Mouse (Mus musculus): ENCODE results near the gene Elf1. TPM values are rescaled to one million over a fixed set of nuclear protein-coding genes. Genes with fewer than 3 reads are reported as not detected.

The Elf1 gene
- total and polyA plus RNA-seq, 2 experiments from 2014 or later: 3.4 to 6.4 TPM

GRCm38 (mm10) chr14:79587139-79587851 lies 106.3 kb downstream of the Elf1 start, which contains the start of gene Sugt1:
TSS of gene Sugt1 (plus strand) at chr14:79587691.
- no peaks in the 10 kb centered on the region for H3K36me3 ChIP-seq (ENCODE audit: insufficient read depth, low read length)
- DNase-seq (ENCODE audit: low spot score) (peak; percentile 98), ATAC-seq (peak; percentile 99)
- H3K4me2 ChIP-seq (ENCODE audit: low read depth, low read length): peak within 1 kb of the TSS; percentile 86
- H3K27ac ChIP-seq: peak within 1 kb of the TSS; percentile 99
- no peaks in the 10 kb centered on the region for H3K9me3 ChIP-seq (ENCODE audit: low read length)
- peak within 1 kb of the TSS; percentile 69 for H3K9ac ChIP-seq (replicated peaks; ENCODE audit: low read length)
- peaks cover 14% of the 10 kb centered on the region for H3K4me1 ChIP-seq (ENCODE audit: insufficient read depth, low read length)
- under 1% methylated on average over 60 of the region's 60 CpGs for WGBS
- peak within 1 kb of the TSS; percentile 73 for H3K4me3 ChIP-seq (ENCODE audit: low read length)
- no peaks in the 10 kb centered on the region for H3K27me3 ChIP-seq (ENCODE audit: insufficient read depth, low read length)
- TF ChIP-seq CTCF (IDR thresholded peaks at IDR 0.05; ENCODE audit: low read depth): no peak

DNA sequence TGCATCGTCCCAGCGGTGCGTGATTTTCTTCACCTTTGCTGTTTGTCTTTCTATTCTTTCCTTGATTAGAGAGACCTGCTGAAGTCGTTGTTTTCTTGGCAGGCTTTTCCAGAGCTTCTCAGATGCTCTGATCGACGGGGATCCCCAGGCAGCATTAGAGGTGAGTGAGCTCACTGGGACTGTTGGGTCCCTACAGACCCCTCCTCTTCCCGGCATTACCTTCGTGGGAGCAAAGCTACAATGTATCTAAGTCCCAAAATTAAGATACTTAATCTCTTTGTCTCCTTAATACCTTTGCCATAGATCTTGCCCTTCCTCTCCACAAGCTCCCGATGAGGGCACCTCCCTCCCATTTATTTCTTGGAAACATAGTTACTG lies 106.8 kb downstream of the Elf1 start:
- DNase-seq (ENCODE audit: low spot score): no peak
- H3K4me1 ChIP-seq (ENCODE audit: insufficient read depth, low read length): peaks cover 14% of the 10 kb centered on the region
- H3K27ac ChIP-seq: peak overlapping the region; percentile 99
- H3K36me3 ChIP-seq (ENCODE audit: insufficient read depth, low read length): no peaks in the 10 kb centered on the region
- H3K9ac ChIP-seq (replicated peaks; ENCODE audit: low read length): peak overlapping the region; percentile 69
- no peaks in the 10 kb centered on the region for H3K9me3 ChIP-seq (ENCODE audit: low read length)
- no peaks in the 10 kb centered on the region for H3K27me3 ChIP-seq (ENCODE audit: insufficient read depth, low read length)
- peak; percentile 28 for ATAC-seq
- no peak for TF ChIP-seq CTCF (IDR thresholded peaks at IDR 0.05; ENCODE audit: low read depth)
- WGBS: 1% methylated on average over 9 of the region's 9 CpGs
- H3K4me2 ChIP-seq (ENCODE audit: low read depth, low read length): peak overlapping the region; percentile 86
- H3K4me3 ChIP-seq (ENCODE audit: low read length): peak overlapping the region; percentile 73

DNA sequence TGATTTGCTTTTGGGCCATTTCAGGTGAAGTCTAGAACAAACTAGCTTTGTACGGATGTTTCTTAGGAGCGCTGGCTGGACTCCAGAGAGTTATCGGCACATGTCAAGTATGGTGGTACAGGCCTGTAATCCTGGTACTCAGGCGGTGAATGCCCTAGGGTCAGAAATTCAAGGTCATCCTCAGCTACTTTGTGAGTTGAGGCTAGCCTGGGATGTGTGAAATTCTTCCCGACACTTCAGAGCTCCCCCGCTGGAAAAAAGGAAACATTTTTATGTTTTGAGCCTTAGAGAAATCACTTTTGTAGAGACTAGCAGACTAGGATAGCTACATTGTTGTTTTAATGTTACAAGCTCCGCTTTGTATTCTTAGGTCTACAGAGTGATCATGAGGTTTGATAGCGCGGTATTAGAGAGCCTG lies 107.5 kb downstream of the Elf1 start:
- Histone ChIP-seq H3K36me3 (ENCODE audit: insufficient read depth, low read length) (no peaks in the 10 kb centered on the region), H3K4me1 (ENCODE audit: insufficient read depth, low read length) (peaks cover 14% of the 10 kb centered on the region), H3K9ac (replicated peaks; ENCODE audit: low read length) (peak overlapping the region; percentile 69; the same call in 1 of the 2 replicates), H3K27me3 (ENCODE audit: insufficient read depth, low read length) (no peaks in the 10 kb centered on the region), H3K27ac (no peak overlapping the region), H3K4me3 (ENCODE audit: low read length) (peak overlapping the region; percentile 73), H3K9me3 (ENCODE audit: low read length) (no peaks in the 10 kb centered on the region), H3K4me2 (ENCODE audit: low read depth, low read length) (peak overlapping the region; percentile 86)
- TF ChIP-seq CTCF (IDR thresholded peaks at IDR 0.05; ENCODE audit: low read depth): no peak
- 85% methylated on average over 9 of the region's 9 CpGs for WGBS
- ATAC-seq: no peak
- no peak for DNase-seq (ENCODE audit: low spot score)

DNA sequence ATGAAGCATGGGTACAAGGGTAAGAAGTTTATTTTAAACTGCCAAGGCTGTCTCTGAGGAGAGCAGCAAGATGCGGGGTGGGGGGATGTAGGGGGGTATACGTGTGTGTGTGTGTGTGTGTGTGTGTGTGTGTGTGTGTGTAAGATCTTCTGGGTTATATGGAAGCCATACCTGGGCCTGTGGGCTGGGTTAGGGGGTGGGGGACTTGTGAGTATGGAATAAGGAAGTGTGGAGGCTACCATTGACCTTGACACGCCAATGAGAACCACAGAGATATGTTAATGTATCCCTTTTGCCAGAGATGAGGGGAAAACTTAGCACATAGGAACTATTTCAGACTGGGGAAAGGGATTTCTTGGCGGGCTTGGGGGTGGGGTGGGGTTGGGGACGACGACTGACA lies 108.4 kb downstream of the Elf1 start:
- Histone ChIP-seq H3K4me3 (ENCODE audit: low read length) (no peak overlapping the region), H3K36me3 (ENCODE audit: insufficient read depth, low read length) (no peaks in the 10 kb centered on the region), H3K4me2 (ENCODE audit: low read depth, low read length) (peak overlapping the region; percentile 86; the same call in 1 of the 2 replicates), H3K4me1 (ENCODE audit: insufficient read depth, low read length) (peaks cover 14% of the 10 kb centered on the region), H3K27me3 (ENCODE audit: insufficient read depth, low read length) (no peaks in the 10 kb centered on the region), H3K9ac (replicated peaks; ENCODE audit: low read length) (no peak overlapping the region), H3K27ac (no peak overlapping the region), H3K9me3 (ENCODE audit: low read length) (no peaks in the 10 kb centered on the region)
- 78% methylated on average over 6 of the region's 6 CpGs for WGBS
- DNase-seq (ENCODE audit: low spot score) (no peak), ATAC-seq (no peak)
- no peak for TF ChIP-seq CTCF (IDR thresholded peaks at IDR 0.05; ENCODE audit: low read depth)

- Histone ChIP-seq H3K4me3 (ENCODE audit: low read length) (no peak overlapping the region), H3K4me2 (ENCODE audit: low read depth, low read length) (no peak overlapping the region), H3K27ac (no peak overlapping the region), H3K27me3 (ENCODE audit: insufficient read depth, low read length) (no peaks in the 10 kb centered on the region), H3K9me3 (ENCODE audit: low read length) (no peaks in the 10 kb centered on the region), H3K36me3 (ENCODE audit: insufficient read depth, low read length) (peaks cover 5% of the 10 kb centered on the region; the same call in 1 of the 2 replicates), H3K9ac (replicated peaks; ENCODE audit: low read length) (no peak overlapping the region), H3K4me1 (ENCODE audit: insufficient read depth, low read length) (peaks cover 14% of the 10 kb centered on the region)
- no peak for TF ChIP-seq CTCF (IDR thresholded peaks at IDR 0.05; ENCODE audit: low read depth)
- 96% methylated on average over 8 of the region's 8 CpGs for WGBS
- no peak for DNase-seq (ENCODE audit: low spot score)
- no peak for ATAC-seq
Observed at GRCm38 (mm10) chr14:79590916-79591315, 109.9 kb downstream of the Elf1 start.

DNA sequence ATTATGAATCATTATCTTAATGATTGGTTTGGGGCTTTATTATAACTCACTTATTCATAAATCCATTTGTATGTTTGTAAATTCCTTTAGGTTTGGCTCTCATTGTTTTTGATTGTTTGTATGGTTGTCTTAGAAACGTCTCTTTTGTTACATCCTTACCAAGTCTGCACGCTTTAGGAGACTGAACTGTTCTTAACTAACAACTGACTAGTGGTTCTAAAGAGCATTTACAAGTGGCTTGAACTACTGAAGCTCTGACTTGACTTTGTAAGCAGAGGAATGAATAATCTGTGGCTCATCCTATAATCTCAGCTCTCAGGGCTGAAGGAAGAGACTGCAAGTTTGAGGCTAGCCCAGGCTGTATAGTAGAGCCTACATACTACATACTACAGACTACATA lies 110.6 kb downstream of the Elf1 start:
- WGBS: 85% methylated on average over 2 of the region's 2 CpGs
- no peaks in the 10 kb centered on the region for H3K9me3 ChIP-seq (ENCODE audit: low read length)
- no peak overlapping the region for H3K27ac ChIP-seq
- H3K4me2 ChIP-seq (ENCODE audit: low read depth, low read length): no peak overlapping the region
- no peak for TF ChIP-seq CTCF (IDR thresholded peaks at IDR 0.05; ENCODE audit: low read depth)
- ATAC-seq (no peak), DNase-seq (ENCODE audit: low spot score) (no peak)
- H3K4me1 ChIP-seq (ENCODE audit: insufficient read depth, low read length): peaks cover 14% of the 10 kb centered on the region
- H3K27me3 ChIP-seq (ENCODE audit: insufficient read depth, low read length): no peaks in the 10 kb centered on the region
- peaks cover 5% of the 10 kb centered on the region; the same call in 1 of the 2 replicates for H3K36me3 ChIP-seq (ENCODE audit: insufficient read depth, low read length)
- no peak overlapping the region for H3K4me3 ChIP-seq (ENCODE audit: low read length)
- no peak overlapping the region for H3K9ac ChIP-seq (replicated peaks; ENCODE audit: low read length)

GRCm38 (mm10) chr14:79594069-79594468 lies 113.1 kb downstream of the Elf1 start:
- Histone ChIP-seq H3K27ac (no peak overlapping the region), H3K9me3 (ENCODE audit: low read length) (no peaks in the 10 kb centered on the region), H3K36me3 (ENCODE audit: insufficient read depth, low read length) (peaks cover 14% of the 10 kb centered on the region; the same call in 1 of the 2 replicates), H3K27me3 (ENCODE audit: insufficient read depth, low read length) (no peaks in the 10 kb centered on the region), H3K4me1 (ENCODE audit: insufficient read depth, low read length) (peaks cover 5% of the 10 kb centered on the region), H3K4me2 (ENCODE audit: low read depth, low read length) (no peak overlapping the region), H3K9ac (replicated peaks; ENCODE audit: low read length) (no peak overlapping the region), H3K4me3 (ENCODE audit: low read length) (no peak overlapping the region)
- no peak for DNase-seq (ENCODE audit: low spot score)
- no peak for ATAC-seq
- no peak for TF ChIP-seq CTCF (IDR thresholded peaks at IDR 0.05; ENCODE audit: low read depth)
- 86% methylated on average over 5 of the region's 5 CpGs for WGBS

Data from hindbrain, postnatal 0 days (tissue).